Mouse (Mus musculus) monocyte, adult 2 months (primary cell): ENCODE data around the gene Zdhhc19.
A peak's percentile ranks its signal among the peaks of the same experiment; 100 is the strongest.

Source experiments
- DNase-seq, 2 experiments: peaks; one replicate each; pipeline ENCODE4 v3.0.0; 2022; ENCODE audit warnings: low spot score in 2 of 2, low read depth in 1 of 2

Gene Zdhhc19

DNA sequence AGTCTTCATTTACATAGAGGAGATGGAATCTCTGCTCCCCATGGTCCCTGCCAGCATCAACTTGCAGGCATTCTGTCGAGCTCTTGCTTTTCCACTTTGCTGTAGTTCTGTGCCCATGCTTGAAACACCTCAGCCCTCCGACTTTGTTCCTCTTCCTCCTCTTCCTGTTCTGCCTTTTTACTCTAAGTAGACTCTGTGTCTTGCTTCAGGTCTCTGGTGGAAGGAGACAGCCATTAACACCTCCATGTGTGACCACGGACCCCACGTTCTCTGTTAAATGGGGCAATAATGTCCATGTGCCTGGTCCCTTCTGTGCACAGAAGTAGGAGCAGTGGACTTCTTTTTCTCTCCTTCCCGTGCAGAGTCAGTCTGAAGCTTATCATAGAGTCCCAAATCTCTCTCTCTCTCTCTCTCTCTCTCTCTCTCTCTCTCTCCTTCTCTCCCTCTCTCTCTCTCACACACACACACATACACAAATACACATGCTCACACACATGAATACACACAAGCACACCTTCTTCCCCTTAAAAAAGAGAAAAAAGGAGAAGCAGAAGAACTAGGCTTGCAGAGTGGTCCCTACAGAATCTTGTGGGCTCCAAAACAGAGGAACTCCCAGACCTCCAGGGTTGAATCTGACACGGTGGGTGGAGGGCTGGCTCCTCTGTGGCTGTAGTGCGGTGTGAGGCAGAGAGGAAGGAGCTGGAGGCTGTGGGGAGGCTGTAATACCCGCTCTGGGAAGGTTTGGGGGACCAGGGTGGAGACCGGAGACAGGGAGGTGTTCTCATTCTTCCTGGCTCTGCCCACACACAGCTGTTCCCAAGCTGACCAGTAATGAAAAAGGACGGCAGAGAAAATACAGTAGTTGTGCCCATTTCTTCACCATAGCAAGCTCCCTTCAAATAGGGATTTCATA is 51.3 kb downstream of the Zdhhc19 start:
- no peak for DNase-seq

DNA sequence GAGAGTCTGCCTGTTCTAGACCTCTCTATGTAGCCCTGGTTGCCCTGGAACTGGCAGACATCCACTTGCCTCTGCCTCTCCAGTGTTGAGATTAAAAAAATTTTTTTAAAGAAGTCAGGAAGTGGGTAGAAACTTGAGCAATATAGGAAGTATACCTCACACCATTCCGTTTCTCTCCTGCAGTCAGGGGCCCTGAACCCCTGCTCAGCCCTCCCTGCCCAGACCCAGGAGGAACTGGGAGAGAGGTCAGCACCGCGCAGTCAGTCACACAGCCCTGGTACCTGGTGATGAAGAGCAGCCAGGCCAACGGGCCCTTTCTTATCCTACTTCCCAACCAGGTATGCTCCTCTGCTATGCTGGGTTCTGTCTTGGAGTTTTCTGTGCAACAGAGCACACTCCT is 54.0 kb downstream of the Zdhhc19 start:
- DNase-seq: no peak

DNA sequence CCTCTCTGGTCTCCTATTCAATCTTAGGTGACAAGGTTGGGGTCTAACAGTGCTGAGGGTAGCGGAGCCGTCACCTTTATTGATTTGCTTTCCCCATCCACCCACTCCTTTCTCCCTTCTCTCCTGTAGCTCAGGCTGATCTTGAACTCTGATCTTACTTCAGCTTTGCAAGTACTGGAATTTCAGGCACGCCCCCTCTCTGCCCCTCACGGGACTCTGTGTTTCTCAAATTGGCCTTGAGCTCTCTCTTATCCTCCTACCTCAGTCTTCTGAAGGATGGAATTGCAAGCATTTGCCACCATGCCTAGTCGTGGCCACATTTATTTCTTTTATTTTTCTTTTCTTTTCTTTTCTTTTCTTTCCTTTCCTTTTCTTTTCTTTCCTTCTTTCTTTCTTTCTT is 54.4 kb downstream of the Zdhhc19 start:
- no peak for DNase-seq

DNA sequence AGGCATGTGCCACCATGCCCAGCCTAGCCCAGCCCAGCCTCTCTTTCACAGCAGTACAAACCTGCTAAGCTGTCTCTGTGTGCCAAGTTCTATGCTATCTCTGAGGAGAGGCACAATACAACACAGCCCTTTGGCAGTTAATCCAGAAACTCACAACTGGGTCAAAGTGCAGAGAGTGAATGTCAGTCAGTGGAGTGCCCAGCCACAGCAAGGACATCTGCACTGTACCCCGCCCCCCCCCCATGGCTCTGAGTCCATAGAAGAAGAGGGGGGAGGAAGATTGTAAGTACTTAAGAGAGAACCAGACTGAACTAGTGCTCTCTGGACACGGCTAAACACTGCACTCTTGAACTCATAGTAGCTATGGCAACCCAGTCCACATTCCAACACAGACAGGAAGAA is 55.3 kb downstream of the Zdhhc19 start:
- DNase-seq: no peak

DNA sequence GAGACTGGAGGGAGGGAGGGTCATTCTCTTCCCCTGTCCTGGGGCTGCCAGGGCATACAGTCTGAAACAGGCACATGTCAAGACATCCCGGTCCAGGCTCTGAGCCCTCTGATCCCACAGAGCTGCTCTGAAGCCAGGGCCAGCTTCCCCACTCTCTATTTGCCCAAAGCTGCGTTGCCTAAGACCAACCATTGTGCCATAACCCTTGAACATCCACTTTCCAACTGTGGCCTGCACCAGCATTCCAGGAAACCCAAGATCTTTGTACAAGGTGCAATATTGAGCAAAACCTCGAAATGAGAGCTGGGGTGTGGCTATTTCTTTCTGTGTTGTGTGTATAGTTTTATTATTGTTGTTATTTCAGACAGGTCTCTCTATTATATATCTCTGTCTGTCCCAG is 59.5 kb downstream of the Zdhhc19 start:
- no peak for DNase-seq

DNA sequence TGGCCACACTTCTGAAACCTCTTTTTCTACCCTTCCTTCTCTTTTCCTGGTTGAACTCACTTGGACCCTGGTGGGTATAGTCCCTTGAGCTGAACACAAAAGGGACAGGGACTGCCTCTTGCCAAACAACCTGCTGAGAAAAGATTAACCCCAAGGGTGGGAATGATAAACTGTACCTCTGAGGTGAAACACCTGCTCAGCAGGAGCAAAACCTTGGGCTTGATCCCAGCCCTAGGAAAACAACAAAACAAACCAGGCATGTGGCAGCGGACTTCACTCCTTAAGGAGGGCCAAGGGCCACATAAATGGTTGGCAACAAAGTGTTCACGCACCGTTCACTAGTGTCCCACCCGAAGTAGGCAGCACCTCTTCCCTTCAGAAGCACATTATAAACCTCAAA is 63.4 kb downstream of the Zdhhc19 start:
- no peak for DNase-seq

DNA sequence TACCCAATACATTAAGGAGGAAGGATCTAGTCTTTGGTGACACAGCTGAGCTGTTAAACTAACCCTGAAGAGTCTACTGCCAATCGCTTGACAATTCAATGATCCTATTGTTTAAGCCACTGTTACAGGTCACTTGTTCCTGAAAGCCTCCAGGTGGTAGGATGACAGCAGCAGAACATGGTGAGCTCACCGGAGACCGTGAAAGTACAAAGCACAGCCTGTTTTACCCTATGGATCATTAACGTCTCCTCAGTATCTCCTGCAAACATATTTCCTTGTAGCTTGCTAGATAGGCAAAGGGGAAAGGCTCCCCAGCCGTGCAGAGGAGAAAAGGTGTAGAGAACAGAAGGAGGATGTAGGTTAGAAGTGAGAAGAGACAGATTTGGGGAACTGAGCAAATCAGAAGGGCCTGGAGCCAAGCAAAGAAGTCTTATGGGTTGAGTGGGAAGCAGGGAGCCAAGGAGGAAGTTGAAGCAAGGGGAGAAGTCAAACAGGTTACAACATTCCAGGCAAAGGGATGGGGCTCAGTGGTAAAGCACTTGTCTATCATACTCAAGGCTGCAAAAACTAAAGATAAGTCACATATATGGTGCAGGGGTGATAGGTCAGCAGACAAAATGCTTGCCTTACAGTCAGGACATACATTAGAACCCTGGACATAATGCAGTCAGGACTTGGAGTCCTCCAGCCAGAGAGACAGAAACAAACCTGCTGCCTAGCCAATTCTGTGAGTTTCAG is 67.2 kb downstream of the Zdhhc19 start:
- DNase-seq: no peak

DNA sequence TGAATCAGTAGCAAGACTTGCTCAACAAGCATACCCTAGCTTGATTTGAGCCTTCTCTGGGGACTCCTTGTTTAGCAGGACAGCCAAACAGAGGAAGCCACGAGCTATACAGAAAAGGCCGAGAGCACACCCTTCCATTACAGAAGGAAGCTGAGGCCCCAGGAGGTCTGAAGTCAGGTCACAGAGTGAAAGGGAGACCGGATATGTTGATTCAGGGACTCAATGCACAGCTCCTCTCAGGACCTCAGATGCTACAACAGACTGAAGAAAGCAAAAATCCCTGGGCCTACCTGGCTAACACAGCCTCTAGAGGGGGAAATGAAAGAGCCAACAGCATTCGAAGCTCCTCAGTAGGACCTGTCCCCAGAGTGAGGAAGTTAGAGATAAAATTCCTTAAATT is 71.2 kb downstream of the Zdhhc19 start:
- DNase-seq: no peak

DNA sequence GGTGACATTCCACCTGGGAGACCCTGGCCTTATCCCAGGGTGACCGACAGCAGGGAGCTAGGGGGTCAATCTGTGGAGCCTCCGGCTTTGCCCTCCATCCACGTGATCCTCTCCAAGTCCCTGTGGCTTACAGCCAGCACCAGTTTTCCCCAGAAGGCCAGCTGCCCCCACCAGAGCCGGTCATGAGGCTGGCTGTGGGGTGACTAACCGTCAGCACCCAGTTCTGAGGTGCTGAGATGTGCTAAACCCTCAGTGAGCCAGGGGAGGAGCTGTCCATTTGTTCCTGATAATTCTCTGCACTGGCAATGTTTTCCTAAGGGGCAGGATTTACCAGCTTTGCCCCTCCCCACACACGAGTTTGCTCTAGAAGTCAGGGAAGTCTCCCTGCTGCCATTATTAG is 72.3 kb downstream of the Zdhhc19 start:
- no peak for DNase-seq

DNA sequence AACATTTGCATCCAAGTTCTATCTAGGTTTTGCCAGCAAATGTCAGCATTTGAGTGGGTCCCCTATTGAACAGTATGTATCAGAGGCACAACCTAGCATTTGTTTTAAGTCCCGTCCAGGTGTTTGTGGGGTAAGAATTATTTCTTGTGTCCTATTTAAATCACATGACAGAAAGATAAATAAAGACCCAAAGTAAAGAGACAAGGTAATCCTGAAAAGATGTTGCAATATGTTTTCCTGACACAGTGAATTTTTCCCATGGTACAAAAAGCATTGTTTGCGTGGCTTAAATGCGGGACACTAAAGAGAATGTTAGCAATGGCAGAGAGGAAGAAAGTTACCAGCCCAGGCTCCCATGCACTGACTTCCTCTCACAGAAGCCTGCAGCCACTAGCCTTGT is 74.0 kb downstream of the Zdhhc19 start:
- no peak for DNase-seq

DNA sequence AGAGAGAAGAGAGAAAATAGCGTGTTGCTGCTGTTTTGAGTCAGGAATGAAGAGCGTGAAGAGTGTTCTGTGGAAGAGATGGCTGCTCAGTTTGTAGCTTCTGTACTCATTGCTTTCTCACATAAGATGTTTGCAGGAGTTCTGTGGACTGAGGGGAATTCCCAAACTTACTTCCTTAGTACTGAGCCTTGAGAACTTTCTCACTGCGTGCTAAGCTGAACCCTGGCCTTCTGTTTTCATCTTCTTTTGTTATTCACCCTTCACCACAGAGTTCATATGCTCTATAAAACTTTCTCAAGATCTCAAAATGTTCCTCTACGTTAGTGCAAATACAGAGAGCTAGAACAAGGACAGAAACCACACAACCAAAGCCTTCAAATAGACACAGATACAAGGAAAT is 76.5 kb downstream of the Zdhhc19 start:
- no peak for DNase-seq

DNA sequence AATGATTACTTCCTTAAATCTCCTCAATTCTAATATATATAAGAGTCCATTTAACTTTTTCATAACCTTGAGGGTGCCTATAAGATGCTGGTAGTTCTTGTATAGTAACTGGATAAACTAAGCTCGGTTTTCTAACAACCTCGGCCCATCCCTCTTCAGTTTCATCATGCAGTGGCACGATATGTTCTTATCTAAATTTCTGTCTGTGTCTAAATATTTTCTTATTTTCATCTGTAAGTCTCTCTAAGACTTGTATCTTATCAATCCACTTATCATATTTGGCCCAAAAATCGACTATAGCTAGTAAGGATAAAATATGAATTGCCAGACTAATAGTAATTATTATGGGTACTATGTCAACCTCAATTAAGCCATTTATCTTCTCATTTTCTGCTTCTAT is 90.4 kb downstream of the Zdhhc19 start:
- DNase-seq: no peak

DNA sequence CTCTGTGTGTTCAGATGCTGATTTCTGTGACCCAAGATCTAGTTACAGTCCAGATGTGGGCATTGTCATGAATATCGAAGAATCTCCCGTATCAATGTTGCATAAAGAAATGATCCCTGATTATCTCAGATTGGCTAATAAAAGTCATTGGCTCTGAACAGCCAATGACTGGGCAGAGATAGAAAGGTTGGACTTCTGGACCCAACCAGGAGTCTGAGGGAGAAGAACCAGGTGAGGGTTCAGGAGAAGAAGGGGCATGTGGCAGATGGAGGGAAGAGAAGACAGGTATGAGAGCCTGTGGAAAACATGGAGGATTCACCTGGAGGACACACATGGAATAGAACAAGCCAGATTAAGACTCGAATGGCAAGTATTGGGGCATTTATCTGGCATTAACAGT is 92.5 kb downstream of the Zdhhc19 start:
- DNase-seq: no peak

DNA sequence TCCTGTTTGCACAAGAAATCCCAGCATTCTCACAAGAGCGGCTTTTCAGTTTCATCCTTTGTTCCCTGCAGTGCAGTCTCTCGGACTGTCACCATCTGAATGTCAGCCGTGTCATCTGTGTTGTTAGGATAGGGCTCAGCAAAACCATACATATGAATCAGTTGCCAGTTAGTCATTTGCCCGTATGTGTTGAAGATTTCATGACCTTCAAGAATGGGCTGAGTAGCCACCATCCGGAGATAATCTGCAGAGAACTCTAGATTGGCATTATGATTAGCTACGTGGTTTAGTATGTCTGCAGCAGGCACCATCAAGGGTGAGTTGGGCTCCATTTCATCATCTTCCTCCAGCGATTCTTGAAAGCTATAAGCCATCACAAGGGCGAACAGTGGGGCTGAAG is 95.5 kb downstream of the Zdhhc19 start:
- no peak for DNase-seq

DNA sequence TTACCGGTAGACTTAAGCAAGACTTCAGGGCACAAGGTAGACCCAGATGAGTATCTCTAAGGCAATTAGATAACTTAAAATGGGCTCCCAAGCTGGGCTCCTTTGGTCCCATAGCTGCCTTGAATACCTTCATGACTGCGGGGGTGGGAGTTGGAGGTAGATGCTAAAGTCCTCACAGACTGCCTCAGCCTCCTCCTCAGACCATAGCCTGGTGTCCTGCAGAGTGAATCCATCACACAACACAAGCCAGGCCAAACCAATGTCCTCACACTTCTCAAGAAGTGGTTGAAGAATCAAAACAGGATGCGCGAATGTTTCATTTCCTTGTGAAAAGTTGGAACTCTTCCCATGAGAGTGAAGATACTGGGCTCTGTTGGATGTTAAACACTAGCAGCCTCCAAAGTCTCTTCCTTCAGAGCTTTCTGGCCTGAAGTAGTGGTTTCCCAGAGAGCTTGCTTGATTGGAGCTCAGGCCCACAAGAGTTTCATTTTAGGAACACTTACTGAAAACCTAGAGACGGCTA is 97.3 kb downstream of the Zdhhc19 start:
- DNase-seq: no peak

DNA sequence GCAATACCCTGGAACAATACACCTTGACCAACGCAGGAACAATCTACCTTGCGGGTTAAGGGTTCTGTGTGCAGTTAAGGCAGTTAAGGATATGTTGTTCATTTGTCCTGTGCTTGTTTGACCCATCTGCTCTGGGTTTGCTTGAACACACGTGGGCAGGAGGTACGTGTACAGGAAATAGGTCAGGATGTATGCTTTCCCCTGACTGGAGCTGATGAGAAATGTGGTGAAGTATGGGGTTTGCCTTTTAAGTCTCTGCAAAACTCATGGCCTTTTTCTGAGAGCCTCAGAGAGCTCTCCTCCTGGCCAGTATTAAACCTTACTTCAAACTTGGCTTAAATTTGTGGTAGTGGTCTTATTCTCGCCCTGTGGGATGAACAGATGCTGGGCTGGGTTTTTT is 97.9 kb downstream of the Zdhhc19 start:
- DNase-seq: no peak

DNA sequence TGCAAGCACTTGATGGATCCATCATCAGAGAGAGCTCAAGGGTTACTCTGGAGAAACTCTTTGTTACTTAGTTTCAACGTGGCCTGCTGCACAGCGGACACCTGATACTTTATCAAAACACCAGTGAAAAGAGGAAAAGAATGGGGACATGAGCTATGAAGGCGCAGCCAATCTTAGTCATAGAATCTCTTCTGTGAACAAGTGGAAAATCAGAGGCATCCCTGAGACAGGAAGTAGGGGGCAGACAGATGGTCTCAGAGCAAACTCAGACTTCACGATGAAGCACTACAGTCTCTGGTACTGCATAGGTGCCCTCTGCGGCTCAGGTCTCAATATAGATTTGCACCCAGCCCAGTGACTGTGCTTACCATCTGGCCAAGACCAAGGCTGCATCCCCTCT is 98.6 kb downstream of the Zdhhc19 start:
- no peak for DNase-seq

DNA sequence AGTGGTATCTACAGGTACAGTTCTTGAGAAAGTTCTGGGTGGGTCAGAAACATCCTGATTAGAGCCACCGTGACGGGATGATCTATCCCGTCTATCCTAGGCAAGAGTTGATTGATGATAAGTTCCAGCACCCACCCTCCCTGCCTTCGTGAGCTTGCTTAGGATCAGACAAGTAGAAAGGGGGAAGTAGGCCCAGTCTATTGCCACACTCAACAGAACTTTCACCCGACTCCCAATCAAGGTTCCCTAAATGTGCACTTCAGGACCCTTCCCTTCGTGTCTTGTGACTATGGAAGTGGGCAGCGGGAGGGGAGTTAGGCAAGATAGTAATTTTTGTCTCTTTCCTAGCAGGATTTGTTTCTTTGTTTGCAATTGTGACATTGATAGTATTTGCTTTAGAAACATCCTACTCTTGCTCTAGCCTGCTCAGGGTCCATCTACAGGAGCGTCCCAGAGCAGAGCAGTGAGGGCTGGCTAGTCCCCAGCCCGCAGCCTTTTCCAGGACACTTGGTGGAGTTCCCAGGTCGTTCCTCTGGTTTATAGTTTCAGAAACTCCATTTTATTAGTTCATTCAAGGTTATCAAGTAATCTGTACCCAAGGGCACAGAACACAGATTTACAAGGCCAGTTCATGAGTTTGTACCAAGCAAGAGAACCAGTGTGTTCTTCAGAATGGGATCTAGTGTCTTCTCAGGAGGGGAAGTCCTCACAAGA is 99.2 kb downstream of the Zdhhc19 start:
- DNase-seq: peak; percentile 41 to 49

DNA sequence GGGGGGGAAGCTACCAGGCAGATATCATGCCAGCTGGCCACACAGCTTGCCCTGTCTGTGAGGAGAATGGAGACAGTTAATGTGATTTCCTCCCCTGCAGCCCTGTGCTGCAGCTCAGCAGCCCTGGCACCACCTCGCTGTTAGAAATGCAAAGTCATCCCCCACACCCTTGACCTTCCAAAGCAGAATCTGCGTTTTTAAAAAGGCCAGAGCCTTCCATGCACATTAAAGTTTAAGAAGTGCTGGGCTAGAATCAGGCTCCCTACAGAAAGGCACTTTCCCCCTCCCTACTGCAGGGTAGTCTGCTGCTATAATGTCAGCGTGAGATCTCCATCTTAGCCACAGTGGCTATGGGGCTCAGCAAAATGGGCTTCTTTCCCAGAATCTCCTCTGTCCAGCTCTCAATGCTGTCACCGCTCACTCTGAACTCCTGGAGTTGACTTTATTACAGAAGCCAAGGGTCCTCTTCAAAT is 101.9 kb downstream of the Zdhhc19 start:
- no peak for DNase-seq

DNA sequence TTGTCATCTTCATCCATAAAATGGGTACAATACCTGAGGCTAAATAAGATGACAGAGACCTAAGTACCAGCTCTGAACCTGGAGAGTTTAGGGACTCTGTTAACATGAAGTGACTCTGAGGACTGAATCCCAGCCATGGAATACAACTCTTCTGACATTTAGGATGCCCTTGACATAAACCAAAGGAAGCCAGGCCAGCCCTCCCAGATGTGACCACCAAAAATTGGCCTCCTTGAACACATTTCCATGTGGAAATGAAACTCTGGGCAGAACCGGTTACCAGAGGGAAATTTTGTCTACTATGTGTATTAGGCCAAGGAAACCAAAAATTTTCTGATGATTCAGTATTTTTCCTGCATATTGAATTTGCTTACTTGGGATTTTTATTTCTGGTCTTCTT is 103.1 kb downstream of the Zdhhc19 start:
- DNase-seq: no peak

DNA sequence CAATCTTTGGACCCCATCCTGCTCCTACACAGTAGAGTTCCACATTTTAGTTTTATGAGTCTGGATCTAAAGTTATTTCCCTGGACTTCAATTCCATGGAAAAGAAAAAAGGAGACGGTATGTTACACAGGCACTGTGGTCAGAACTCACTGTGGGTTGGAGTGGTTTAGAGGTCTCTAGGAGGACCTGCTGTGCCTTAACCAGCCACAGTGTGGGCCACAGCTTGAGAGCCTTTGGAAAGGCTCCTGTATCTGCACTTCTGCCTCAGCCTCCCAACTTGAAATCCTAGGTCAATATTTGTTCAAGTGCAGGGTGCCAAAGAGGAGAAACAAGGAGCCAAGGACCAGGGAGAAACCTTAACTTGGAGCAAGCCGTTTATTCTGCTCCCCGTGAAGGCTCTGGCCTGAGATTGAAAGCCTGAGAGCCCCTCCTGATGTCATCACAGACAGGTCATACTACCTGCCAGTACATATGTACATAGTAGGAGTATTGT is 106.2 kb downstream of the Zdhhc19 start:
- no peak for DNase-seq
